Mouse (Mus musculus): ENCODE data around the gene Ubqln5. TPM values are rescaled to one million over a fixed set of nuclear protein-coding genes. Genes with fewer than 3 reads are reported as not detected.

The Ubqln5 gene
- total RNA-seq (2021) = not detected
- long read RNA-seq, experiment 1 = 0 reads
- long read RNA-seq, experiment 2 = 0 reads

- DNase-seq = no peak
Observed at GRCm38 (mm10) chr7:104129726-104130125, at the start of gene Ubqln5. Gene Ubqln5 (minus strand): TSS chr7:104129826.

DNA sequence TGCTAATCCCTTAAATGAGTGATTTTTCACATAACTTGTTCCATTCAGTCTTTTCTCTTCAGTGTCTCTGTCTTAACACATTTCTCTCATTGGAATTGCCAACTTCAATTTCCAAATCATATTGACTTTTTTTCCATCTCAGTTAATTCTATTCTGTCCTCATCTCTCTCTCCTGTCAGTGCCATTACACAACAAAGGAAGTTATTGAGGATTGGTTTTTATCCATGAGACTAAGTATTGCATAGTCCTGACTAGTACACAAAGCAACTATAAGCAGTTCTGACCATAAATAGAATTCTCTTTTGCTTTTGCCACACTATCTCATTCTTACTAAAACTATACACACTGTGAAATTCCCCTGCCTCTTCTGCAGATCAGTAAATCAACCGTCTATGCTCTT lies 49.4 kb upstream of the Ubqln5 start:
- DNase-seq = no peak

DNA sequence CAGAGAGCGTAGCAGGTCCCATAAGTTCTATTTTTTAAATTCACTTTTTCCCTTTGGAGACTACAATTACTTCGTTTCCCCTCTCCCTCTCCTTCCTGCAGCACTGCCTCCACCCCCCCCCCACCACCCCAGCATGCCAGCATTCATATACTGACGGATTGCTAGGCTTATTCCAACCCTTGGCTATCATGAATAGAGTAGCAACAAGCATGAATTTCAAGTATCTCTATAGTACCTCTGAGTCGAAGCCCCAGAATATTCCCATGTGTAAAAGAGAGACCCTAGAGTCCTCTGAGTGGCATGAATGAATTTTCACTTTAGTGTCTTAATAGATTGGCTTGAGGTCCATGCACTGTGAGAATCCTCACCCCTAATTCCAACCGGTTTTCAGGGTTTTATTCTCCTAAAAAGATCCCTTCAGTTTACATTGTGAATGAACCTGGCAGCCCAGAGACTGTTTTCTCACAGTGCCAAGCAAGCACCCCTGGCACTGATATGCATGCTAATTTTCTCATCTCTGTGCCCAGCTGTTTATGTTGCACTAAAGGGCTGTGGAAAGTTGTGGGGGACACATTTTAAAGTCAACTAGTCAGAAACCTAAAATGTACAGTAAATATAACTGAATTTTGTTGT lies 48.9 kb upstream of the Ubqln5 start:
- no peak for DNase-seq

DNA sequence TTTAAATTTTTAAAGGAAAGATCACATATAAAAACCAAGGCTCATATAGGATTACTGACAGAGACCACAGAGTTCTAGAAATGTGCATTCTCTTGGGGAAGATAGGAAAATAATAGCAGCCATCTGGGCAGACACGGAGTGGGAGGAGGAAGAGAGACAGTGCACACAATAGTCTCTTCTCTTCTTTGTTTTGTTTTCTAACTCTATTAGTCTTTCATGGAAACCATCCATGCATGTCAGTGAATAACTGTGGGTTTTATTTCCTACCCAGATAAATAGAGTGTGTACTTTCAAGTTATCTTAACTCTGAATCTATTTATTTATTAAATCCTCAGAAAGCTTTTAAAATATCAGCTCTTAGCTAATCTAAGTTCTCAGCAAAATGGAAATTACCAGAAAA lies 45.5 kb upstream of the Ubqln5 start:
- no peak for DNase-seq

- no peak for DNase-seq
Observed at GRCm38 (mm10) chr7:104169634-104170204, 40.1 kb upstream of the Ubqln5 start.

GRCm38 (mm10) chr7:104167105-104167504 lies 37.5 kb upstream of the Ubqln5 start:
- DNase-seq = no peak

GRCm38 (mm10) chr7:104150456-104150855 lies 20.8 kb upstream of the Ubqln5 start, which contains the start of gene Ubqlnl:
Gene Ubqlnl (minus strand): TSS chr7:104150556.
- no peak for DNase-seq

DNA sequence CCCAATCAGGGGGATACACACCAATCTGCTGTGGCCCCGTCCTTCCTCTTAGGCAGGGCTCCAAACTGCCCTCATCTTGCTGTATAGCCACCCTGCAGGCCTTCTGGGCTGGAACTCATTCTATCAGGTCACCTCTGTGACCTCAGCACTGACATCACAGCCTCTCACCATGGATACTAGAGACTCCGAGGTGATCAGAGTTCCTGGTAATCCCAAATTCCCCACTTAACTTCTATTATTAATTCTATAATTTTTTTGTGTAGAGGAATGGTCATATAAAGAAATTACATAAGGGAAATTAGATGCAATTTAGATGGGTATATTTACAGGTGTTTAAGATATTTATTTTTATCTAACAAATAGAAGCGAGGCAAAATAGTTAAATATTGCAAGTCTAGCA lies 13.6 kb upstream of the Ubqln5 start, which contains the start of gene Ubqln3:
Gene Ubqln3 (minus strand): TSS at position 101 of the 400 bp plus-strand sequence.
- DNase-seq = no peak

DNA sequence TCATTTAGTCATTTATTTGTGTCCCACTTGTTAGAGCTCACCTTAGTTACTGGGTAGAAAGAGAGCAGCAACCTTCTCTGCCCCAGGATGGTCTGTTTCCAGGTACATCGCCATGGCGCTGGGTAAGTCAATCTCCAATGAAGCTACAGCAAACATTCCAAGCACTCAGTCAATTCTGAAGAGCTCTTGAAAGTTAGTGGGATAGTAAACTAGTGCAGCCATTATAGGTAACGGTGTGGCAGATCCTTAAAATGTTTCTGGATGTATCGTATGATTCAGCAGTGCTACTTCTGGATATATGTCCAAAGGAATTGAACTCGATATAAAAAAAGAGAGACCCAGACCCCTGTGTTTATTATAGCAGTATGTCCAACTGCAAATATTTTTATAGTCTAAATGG lies 7.7 kb upstream of the Ubqln5 start, which contains the start of gene Olfr643:
Gene Olfr643 (minus strand): TSS at position 101 of the 400 bp plus-strand sequence.
- no peak for DNase-seq

- DNase-seq = no peak
Observed at GRCm38 (mm10) chr7:104104757-104104972, 25.0 kb downstream of the Ubqln5 start, which contains the start of gene Olfr646. Gene Olfr646 (plus strand): TSS chr7:104104873.

DNA sequence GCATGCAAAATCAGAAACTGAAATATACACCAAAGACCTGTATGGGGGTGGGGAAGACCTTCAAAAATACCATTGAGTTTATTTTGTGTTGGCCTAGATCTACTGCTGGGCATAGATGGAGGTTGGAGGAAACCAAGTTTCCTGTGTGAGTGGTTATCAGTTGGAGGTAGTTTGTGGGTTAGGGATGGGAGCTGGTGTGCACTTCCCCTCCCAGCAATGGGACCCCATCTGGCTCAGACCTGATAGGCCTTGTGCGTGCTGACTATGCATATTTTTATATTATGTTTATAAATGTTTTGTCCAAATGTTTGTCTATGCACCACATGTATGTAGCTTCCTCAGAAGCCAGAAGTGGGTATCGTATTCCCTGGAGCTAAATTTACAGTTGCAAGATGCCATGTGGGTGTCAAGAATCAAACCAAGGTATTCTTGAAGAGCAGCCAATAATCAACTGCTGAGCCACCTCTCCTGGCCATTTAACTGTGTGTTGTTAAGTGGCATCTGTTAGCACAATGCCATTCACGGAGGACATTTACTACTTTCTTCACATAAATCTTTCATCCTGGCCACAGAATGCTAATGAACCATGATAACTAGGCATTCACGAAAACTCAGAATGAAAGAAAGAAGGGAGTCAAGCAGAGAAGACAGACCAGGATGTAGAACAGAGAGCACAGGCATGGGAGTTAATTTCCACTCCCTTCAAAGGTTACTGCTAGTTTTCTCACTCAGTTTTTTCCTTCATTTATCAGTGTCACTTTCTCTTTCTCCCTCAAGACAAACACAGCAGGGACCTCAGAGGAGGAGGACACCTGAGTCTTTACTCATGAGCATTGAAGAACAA lies 25.5 kb downstream of the Ubqln5 start:
- no peak for DNase-seq

DNA sequence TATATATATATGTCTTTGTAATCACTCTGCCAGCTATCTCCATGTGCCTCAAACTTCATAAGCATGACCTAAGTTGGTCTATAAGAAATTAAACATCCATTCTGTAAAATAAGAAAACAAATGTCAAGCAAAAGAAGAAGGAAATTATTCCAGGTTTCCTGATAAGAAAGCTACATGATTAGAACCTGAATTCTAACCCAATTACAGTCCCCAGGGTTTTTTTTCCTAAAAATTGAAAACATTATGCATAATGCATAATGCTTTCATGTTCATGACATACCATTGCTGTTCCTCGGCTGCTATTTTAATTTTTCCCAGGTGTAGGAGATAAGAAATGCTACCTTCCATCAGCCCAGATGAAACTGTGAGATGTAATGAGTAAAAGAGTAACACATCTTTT lies 44.3 kb downstream of the Ubqln5 start, which contains the start of gene Olfr645:
Gene Olfr645 (minus strand): TSS at position 101 of the 400 bp plus-strand sequence.
- no peak for DNase-seq

Other genes with a start within 250 kb of the Ubqln5 start
- gene Olfr66, start 243.6 kb downstream of the Ubqln5 start, total RNA-seq (2021) = not detected
- not detected for gene Olfr64, start 235.3 kb downstream of the Ubqln5 start, total RNA-seq (2021)
- gene Olfr65, start 226.3 kb downstream of the Ubqln5 start, total RNA-seq (2021) = not detected
- not detected for gene Olfr631, start 201.0 kb downstream of the Ubqln5 start, total RNA-seq (2021)
- not detected for gene Olfr632, start 195.5 kb downstream of the Ubqln5 start, total RNA-seq (2021)
- gene Olfr633, start 185.4 kb downstream of the Ubqln5 start, total RNA-seq (2021) = not detected
- not detected for gene Olfr635, start 158.7 kb downstream of the Ubqln5 start, total RNA-seq (2021)
- not detected for gene Olfr638, start 131.1 kb downstream of the Ubqln5 start, total RNA-seq (2021)
- under 1 TPM; 0.02 to 0.05 TPM for gene Olfr639, start 112.5 kb downstream of the Ubqln5 start, total RNA-seq (2021)
- gene Olfr640, start 104.3 kb downstream of the Ubqln5 start, total RNA-seq (2021) = not detected
- gene Olfr641, start 94.4 kb downstream of the Ubqln5 start, total RNA-seq (2021) = not detected
- not detected for gene Olfr642, start 77.2 kb downstream of the Ubqln5 start, total RNA-seq (2021)
- not detected for gene 4930516K23Rik, start 68.4 kb downstream of the Ubqln5 start, total RNA-seq (2021)
- gene Olfr644, start 58.0 kb downstream of the Ubqln5 start, total RNA-seq (2021) = not detected
- not detected for gene Olfr645, start 44.4 kb downstream of the Ubqln5 start, total RNA-seq (2021)
- not detected for gene Olfr646, start 25.0 kb downstream of the Ubqln5 start, total RNA-seq (2021)
- not detected for gene Olfr643, start 7.6 kb upstream of the Ubqln5 start, total RNA-seq (2021)
- not detected for gene Ubqln3, start 13.5 kb upstream of the Ubqln5 start, total RNA-seq (2021)
- gene Ubqlnl, start 20.7 kb upstream of the Ubqln5 start, total RNA-seq (2021) = not detected
- not detected for gene Olfm5, start 35.0 kb upstream of the Ubqln5 start, total RNA-seq (2021)
- gene Olfr648, start 53.6 kb upstream of the Ubqln5 start, total RNA-seq (2021) = not detected
- not detected for gene Olfr649, start 66.2 kb upstream of the Ubqln5 start, total RNA-seq (2021)
- gene Trim6, start 89.0 kb upstream of the Ubqln5 start, total RNA-seq (2021) = under 1 TPM; 0.32 to 0.61 TPM
- gene Trim34a, start 114.6 kb upstream of the Ubqln5 start, total RNA-seq (2021) = 1 to 10 TPM; 1.6 to 1.9 TPM
- gene Trim5, start 158.3 kb upstream of the Ubqln5 start, total RNA-seq (2021) = 1 to 10 TPM in 1 of 2 experiments, under 1 TPM in 1; 0.92 to 1.1 TPM
- gene Trim12a, start 185.6 kb upstream of the Ubqln5 start, total RNA-seq (2021) = 1 to 10 TPM; 3.9 to 4.8 TPM
- gene Trim34b, start 199.6 kb upstream of the Ubqln5 start, total RNA-seq (2021) = under 1 TPM in 1 of 2 experiments, not detected in 1; 0.23 TPM
- 1 to 10 TPM; 2.1 to 2.6 TPM for gene Trim12c, start 223.5 kb upstream of the Ubqln5 start, total RNA-seq (2021)
- gene Trim30b, start 240.1 kb upstream of the Ubqln5 start, total RNA-seq (2021) = not detected

All from gastrocnemius, postnatal 10 days (tissue).